Mouse (Mus musculus): ENCODE data around the gene Grrp1. TPM values are rescaled to one million over a fixed set of nuclear protein-coding genes. Genes with fewer than 3 reads are reported as not detected.

Grrp1 gene
- total RNA-seq, 2 experiments from 2014 or later: 13.5 to 15.2 TPM

GRCm38 (mm10) chr4:134249651-134250050 is 4.3 kb downstream of the Grrp1 start:
- intact Hi-C loops (cut with DNase I): loop anchor here (1.0 to 5.0 kb wide), 3 partner anchors 19 to 138 kb away; partner anchors contain the start of gene Pdik1l
- peak; percentile 85 to 89 for DNase-seq

- DNase-seq: no peak
- intact Hi-C loops (cut with DNase I): loop anchor here (5.0 kb wide), 1 partner anchor 141 kb away; no protein-coding TSS in a partner anchor
Observed at GRCm38 (mm10) chr4:134246719-134247258, 7.1 kb downstream of the Grrp1 start, which contains the start of gene Gm30191. Gm30191 (plus strand) TSS chr4:134246935.

- intact Hi-C loops (cut with DNase I): loop anchor here (5.0 kb wide), 1 partner anchor 141 kb away; no protein-coding TSS in a partner anchor
Observed at GRCm38 (mm10) chr4:134246256-134246655, 7.7 kb downstream of the Grrp1 start.

DNA sequence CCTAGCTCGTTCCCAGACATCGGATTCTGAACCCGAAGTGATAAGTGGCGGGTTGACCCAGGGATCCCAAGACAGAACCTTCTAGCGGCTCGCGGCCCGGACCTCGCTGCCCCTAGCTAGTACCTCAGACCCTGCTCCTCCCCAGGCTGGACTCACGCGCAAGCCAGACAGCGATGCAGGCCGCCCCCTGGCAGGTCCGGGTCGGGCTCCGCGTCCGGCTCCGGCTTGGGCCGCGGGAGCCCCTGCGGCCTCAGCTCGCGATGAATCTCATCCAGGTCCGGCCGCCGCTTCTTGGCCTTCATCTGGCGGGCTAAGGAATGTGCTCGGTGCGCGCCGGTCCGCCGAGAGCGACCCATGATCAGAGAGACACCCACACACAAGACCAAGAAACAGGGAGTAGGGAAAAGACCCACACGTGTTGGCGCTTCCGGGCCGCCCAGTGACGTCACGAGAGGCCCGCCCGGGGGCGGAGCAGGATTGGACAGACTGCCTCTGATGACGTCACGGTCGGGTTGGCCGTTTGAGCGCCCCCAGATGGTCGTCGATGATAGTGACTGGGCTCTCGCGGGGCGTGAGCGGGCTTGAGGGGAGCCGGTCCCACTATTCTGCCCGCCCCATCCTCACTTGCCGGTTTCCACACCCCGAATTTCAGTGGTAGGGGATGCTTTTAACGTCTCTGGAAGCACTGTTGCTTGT is 8.6 kb downstream of the Grrp1 start, which contains the start of gene Zfp593:
TSS of gene Zfp593 (minus strand) at position 445 of the 696 bp plus-strand sequence.
- intact Hi-C loops (cut with DNase I): loop anchor here (5.0 kb wide), 1 partner anchor 142 kb away; no protein-coding TSS in a partner anchor
- DNase-seq: peak; percentile 95 to 98

More at GRCm38 (mm10) chr4:134246256-134246655, 7.7 kb downstream of the Grrp1 start:
- no peak for DNase-seq

- no peak for DNase-seq
- intact Hi-C loops (cut with DNase I): no loop called here
Observed at GRCm38 (mm10) chr4:134243516-134244250, 10.2 kb downstream of the Grrp1 start, which contains the start of gene E130218I03Rik. E130218I03Rik (plus strand) TSS chr4:134243662.

GRCm38 (mm10) chr4:134238686-134239085 is 15.2 kb downstream of the Grrp1 start:
- intact Hi-C loops (cut with DNase I): loop anchor here (2.0 kb wide), 1 partner anchor 52 kb away; the partner anchor contains the start of gene Cep85
- no peak for DNase-seq

DNA sequence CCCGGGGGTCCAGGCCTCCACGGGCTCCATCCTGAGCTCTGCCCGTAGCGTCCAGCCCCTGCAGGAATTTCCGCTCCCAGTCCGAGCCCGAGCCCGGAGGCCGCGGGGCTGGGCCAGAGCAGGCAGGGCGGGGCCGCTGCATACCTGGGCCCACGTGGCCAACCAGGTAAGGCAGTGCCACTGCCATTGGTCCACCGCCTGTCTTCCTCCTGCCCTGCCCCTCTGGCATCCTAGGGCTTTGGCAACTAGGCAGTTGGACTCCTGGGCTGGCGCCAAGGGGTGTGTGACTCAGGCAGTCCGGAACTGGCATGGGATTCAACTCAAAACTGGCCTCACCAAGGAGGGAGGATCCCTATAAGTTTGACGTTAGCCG is 15.6 kb downstream of the Grrp1 start, which contains the start of gene Cnksr1:
TSS of gene Cnksr1 (minus strand) at position 121 of the 373 bp plus-strand sequence.
- intact Hi-C loops (cut with DNase I): loop anchor here (2.0 kb wide), 1 partner anchor 51 kb away; the partner anchor contains the start of gene Cep85
- peak; percentile 84 for DNase-seq

DNA sequence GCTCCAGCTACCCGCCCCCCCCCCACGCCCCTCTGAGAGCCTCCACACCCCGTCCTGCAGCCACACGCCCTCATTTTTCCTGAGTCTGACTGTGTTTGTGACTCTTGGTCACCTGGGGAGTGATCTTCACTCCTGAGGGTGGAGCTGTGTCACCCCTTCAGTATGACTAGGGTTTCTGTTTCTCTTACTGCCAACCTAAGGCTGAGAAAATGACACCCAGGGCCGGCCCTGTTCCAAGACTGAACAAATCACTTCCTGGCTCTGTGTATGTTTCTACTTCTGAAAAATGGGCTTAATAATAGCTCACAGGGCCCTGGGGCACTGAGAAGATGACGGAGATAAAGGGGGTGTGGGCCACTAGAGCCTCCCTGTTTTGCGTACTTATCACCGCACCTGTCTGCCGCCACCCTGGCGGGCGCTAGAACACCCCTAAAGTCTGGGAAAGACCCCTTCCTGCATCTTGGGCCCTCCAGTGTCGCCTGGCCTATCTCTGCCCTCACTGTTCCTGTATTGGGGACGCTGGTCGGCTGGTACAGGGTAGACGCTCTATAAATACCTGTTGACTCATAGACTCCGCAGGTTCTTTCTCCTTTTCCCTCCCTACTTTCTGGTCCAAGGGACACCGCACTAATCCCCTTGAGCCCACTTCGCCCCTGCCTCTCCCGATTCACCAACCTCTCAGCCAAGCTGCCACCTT is 16.2 kb downstream of the Grrp1 start:
- intact Hi-C loops (cut with DNase I): loop anchor here (2.0 kb wide), 1 partner anchor 51 kb away; the partner anchor contains the start of gene Cep85
- DNase-seq: no peak

GRCm38 (mm10) chr4:134234876-134235275 is 19.0 kb downstream of the Grrp1 start:
- DNase-seq: peak in 1 of 2 experiments; percentile 64
- intact Hi-C loops (cut with DNase I): no loop called here

DNA sequence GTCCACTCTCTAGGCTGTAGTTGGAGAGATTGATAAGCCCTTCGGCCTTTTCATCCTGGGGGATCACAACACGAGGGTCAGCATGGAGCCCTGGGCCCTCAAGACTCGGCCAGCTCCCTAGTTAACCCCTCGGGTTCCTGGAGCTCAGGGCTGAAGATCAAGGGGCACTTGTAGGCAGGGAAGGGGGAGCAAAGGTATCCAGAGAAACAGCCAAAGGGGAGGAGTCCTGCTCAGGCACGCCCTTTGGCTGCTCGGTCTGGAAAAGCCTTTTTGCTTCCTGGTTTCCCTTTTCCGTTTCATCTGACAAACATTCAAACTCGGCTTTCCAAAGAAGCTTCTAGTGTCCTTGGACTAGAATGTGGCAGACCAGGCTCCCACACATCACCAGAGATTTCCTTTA is 23.5 kb downstream of the Grrp1 start:
- intact Hi-C loops (cut with DNase I): no loop called here
- DNase-seq: no peak

DNA sequence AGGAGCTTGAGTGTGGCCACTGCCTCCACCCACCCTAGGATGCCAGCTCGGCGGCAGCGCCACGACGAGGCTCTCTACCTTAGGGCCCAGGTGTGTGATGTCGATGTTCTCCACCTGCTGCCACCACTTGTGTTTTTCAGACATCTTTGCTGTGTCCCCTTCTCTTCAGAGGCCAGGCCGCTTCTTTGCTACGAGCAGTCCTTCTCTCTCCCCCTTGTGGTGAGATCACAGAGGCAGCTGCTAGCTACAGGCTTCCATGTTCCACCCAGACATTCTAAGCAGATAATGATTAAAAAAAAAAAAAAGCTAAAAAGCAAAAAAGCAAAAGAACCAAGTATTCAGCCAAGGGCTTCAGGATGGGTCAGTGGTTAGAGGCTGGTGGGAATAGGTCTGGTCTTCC is 26.7 kb downstream of the Grrp1 start, which contains the start of gene Catsper4:
TSS of gene Catsper4 (minus strand) at position 190 of the 400 bp plus-strand sequence.
- no peak for DNase-seq

GRCm38 (mm10) chr4:134222793-134223600 is 30.9 kb downstream of the Grrp1 start:
- intact Hi-C loops (cut with DNase I): no loop called here
- DNase-seq: no peak

More for the DNA sequence above, 26.7 kb downstream of the Grrp1 start, which contains the start of gene Catsper4:
- intact Hi-C loops (cut with DNase I): no loop called here

- no peak for DNase-seq
- intact Hi-C loops (cut with DNase I): no loop called here
Observed at GRCm38 (mm10) chr4:134206488-134207053, 47.3 kb downstream of the Grrp1 start.

DNA sequence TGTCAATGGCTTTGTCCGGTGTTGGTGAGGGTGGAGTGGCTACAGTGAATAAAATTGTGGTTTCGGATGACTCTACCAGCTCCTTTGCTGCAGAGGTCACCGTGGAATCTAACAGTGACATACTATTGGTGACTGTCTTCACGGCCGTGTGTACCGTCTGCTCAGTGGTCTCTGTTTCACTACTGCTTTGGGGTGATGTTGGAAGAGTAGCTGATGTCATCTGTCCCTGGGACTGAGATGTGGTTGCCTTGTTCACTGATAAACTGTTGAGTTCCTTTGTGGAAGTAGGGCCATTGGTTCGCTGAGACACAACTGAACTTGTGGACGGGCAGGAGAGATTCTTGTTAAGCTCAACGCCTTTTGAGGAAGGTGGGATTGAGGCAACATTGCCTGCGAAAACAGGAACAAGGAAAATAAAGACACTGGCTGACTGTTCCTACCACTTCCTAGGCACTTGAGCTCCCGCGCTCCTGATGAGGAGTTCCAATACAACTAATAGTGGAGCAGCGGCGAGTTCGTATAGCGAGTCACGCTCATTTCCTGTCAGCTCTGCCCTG is 50.5 kb downstream of the Grrp1 start:
- no peak for DNase-seq
- intact Hi-C loops (cut with DNase I): no loop called here

DNA sequence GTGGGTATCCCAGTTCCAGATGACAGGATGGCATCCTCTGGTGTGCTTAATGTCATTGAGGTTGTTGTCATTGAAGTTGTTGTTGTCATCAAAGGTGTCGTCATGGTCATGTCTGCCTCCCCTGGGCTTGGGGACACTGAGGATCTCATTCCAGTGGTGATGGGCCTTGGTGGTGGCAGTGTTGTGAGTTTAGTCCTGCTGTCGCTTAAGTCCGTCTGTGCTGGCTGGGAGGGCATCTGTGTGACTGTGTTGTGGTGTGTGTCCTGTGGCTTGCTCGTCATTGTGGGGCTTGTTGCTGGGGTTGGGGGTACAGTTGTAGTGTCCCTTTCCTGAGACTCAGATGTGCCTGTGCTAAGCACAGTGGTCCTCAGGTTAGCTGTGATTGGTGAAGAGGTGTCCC is 51.0 kb downstream of the Grrp1 start, which contains the start of gene Gm7534:
TSS of gene Gm7534 (minus strand) at position 101 of the 400 bp plus-strand sequence.
- intact Hi-C loops (cut with DNase I): no loop called here
- DNase-seq: no peak
